Mouse (Mus musculus) layer of hippocampus, adult 8-10 months (tissue): ENCODE results near the gene Tomm7. TPM values are rescaled to one million over a fixed set of nuclear protein-coding genes. Genes with fewer than 3 reads are reported as not detected.
"Not testable (repeated sequence)": the region's sequence is repeated elsewhere in the genome, so short reads cannot be mapped to it uniquely, and the experiment has no call there.

Experiments used
- DNase-seq, 2 experiments: peaks; one replicate each; pipeline ENCODE4 v3.0.0; 2022; ENCODE audit warnings: low spot score in 2 of 2
- total RNA-seq, 4 experiments: library from RNA; stranded (reverse); gene quantifications; 2 replicates each; pipeline ENCODE4 v1.2.4; 2022

Gene Tomm7
- 10 to 100 TPM; 66.5 to 82.1 (median 75.2) TPM for total RNA-seq

DNA sequence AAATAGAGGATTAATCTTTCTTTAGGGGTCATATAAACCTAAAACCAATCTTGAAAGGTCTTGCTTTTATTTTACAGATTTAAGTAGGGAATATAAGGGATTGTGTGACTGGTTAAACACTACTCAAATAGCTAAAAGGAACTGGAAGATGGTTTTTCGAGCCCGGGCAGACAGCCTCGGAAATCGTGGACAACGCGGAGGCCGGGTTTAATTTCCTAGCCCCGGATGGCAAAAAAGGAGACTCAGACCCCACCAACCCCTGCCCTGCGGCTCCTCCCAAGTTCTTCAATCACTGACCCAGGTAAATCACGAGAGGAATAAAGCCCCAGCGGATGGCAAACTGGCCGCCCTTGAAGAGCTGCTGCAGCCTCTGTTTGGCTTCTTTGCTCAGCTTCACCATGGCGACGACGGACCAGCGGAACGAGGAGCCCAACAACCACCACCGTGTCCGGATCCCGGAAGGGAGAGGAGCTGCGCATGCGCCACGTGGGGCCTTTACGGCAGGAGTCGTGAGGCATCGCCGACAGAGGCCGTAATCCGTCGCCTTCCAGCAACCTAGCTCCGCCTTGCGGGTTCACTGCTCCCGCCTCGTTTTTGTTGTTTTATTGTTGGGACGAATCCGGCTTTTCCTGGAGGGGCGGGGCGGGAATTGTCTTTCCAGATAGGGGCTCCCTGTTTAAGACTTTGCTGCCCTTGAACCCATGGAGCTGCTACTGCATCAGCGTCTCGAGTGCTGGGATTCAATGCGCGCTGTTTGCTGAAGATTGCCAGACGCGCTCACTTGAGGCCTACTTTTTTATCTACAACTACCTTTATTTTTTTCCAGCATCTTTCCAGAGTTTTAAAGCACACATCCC is at the start of gene Tomm7:
Tomm7 (minus strand) TSS at position 488 of the 857 bp plus-strand sequence.
- DNase-seq, result peak; percentile 95 to 96

DNA sequence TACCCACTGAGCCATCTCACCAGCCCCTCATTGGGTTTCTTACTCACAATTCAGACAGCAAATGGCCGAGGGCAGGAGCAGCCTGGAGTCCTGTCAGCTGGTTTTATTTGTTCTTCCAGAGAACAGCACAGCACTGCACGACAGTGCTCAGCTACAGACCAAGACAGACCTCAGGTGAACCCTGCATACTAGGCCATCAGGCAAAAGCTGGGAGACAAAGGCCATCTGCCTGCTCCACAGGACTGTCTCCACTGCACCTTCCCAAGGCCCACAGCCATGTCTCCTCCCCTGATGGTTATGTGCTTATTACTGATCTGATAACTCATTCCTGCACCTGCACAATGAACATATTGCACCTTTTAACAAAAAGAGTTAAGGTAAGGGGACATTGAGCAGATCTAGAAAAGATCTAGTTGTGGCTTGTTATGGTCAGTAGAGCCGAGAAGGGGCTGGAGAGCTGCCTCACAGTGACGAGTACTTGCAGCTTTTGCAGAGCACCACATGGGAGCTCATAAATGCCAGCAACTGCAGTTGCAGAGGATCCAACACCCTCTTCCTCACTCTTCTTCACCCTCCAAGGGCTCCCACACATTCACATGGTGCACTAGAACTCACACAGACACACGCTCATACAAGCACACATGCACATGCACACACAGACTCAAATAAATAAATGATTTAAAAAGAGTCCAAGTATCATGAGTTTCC is 49.3 kb upstream of the Tomm7 start:
- no peak for DNase-seq

DNA sequence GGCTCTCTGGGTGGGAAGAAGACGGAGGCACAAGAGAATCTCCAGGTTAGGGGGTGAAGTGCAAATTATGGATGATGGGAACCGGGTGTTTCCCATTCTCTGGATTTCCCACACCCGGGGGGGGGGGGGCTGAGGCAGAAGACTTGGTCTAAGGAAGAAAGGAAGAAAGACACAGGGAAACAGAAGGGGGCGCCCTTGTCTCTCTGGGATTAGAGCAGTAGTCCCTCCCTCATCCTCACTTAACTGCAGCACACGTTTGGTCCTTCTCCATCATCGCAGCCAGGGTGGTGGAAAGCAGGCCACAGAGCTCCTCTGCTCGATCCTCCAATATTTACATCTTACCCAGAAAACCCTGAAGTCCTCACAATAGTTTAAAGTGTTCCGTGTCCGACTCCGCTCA is 46.8 kb upstream of the Tomm7 start:
- DNase-seq, result peak; percentile 28 to 77

DNA sequence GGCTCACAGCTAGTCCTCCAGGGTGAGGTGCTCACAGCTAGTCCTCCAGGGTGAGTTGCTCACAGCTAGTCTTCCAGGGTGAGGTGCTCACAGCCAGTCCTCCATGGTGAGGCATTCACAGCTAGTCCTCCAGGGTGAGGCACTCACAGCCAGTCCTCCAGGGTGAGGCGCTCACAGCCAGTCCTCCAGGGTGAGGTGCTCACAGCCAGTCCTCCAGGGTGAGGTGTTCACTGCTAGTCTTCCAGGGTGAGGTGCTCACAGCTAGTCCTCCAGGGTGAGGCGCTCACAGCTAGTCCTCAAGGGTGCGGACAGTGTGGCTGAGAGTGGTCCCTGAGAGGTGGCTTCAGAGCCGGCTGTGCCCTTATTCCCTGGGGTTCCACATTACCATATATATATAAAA is 45.5 kb upstream of the Tomm7 start:
- no peak for DNase-seq

DNA sequence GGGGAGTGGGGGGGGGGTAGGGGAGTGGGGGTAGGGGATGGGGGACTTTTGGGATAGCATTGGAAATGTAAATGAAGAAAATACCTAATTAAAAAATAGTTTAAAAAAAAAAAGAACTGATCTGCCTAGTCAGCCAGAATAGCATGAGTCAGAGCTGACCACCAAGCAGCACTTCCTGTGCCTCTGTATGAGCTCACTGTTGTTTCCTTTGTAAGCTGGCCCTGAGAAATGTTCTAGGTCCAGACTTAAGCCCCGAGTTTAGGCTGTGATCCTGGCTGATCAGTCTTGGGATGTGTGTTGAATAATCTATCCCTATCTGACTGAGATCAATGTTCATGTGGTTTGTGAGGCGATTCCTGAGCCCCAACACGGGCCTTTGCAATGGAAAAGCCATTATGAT is 43.1 kb upstream of the Tomm7 start:
- no peak for DNase-seq

DNA sequence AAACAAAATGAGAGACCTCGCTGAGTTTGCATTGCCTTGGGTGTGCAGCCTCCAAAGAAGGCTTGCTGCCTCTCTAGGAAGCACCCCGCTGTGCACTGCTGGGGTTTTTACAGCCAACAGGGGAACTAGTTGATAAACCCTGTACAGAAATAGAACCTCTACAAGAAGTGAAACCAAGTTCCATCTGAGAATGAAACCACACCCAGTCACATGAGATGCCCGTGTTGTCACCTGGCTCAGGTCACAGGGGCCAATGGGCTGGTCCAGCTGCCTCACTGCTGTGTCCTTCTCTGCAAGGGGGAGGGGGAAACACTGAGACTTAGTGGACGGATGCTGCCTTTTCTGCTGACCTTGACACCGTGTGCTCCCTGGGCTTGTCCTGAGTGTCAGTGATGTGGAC is 30.5 kb upstream of the Tomm7 start:
- no peak for DNase-seq

DNA sequence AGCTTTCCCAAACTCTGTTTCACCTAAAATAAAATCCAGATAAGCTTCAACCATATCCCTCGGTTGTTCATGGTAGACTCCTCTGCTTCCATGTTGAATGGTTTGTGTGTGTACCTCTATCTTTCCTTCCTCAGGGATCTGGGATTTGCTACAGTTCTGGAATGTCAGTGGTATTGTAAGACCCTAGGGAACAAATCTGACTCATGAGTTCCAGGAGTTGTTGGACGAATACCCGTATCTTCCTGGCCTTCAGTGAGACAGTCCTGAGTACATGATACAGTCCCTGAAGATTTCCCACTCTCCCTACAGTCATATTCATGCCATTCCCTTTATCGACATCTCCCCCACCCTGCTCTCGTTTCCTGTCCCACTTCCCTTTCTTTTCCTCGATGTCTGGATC is 28.6 kb upstream of the Tomm7 start:
- no peak for DNase-seq

DNA sequence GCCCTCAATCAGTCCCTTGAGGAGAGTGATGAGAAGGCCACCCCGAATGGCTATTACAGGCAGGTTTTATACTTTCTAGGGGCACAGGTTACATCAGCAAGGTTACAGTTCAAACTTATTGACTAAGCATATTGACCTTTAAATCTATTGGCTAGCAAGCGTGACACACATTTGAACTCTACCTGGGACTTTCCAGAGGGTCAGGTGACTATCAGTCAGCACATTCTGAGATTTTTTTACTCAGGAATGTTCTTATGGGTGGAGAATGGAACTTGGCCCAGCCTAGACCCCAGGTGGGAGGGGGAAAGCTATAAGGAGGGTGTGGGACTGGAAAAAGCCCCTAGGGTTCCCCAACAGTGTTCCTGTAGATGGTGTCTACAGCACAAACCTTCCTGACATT is 27.4 kb upstream of the Tomm7 start:
- DNase-seq, result not testable (repeated sequence)

DNA sequence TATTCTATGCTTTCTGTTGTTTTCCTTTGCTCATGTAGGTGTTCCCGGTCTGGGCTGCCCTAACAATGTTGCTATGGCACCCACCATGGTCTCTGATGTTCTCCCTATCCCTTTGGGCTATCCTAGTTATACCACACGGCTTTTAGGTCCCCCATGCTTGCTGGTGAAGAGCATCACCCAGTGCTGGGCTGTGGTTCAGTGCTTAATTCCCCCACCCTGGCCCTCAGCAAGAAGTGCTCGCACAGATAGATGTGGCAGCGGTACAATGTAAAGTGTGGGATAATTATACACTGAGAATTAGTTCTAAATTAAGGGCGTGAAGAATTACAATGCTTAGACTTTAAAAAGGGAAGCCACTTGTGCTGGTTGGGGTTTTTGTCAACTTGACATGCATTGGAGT is 22.0 kb upstream of the Tomm7 start:
- no peak for DNase-seq

DNA sequence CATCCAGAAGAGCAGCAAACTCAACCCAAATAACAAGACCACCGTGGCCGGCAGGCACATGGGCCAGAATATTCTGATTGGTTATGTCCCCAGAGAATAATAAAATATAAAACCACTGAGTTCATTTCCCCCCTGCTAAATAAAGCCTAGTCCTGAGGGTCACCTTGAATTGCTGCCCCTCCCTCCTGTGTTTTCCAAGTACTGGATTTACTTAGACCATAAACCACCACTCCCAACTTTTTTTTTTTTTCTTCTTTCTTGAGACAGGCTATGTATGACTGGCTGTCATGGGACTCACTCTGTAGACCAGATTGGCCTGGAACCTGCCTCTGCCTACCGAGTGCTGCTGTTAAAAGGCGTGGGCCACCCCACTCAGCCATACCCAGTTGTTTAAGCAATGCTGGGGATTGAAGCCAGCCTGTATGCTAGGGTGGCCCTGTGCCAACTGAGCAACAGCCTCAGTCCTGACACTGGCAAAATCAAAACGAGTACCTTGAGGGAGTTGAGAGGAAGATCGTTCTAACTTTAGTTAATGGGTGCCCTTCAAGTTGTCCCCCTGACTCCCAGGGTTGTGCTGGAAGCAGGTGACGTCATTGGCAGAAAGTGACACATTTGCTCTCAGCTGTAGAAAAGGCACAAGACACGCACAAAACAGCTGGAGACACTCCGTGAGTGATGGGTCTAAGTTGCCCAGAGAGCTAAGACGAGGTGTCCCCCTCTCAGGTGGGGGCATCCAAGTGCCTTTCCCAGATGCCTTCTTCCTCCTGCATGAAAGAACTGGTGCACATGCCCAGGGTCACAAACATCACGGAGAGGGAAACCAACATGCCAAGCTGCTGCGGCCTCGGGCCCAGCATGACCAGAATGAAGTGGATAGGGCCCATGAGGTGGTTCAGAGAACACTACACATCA is 20.3 kb upstream of the Tomm7 start:
- DNase-seq, result no peak

DNA sequence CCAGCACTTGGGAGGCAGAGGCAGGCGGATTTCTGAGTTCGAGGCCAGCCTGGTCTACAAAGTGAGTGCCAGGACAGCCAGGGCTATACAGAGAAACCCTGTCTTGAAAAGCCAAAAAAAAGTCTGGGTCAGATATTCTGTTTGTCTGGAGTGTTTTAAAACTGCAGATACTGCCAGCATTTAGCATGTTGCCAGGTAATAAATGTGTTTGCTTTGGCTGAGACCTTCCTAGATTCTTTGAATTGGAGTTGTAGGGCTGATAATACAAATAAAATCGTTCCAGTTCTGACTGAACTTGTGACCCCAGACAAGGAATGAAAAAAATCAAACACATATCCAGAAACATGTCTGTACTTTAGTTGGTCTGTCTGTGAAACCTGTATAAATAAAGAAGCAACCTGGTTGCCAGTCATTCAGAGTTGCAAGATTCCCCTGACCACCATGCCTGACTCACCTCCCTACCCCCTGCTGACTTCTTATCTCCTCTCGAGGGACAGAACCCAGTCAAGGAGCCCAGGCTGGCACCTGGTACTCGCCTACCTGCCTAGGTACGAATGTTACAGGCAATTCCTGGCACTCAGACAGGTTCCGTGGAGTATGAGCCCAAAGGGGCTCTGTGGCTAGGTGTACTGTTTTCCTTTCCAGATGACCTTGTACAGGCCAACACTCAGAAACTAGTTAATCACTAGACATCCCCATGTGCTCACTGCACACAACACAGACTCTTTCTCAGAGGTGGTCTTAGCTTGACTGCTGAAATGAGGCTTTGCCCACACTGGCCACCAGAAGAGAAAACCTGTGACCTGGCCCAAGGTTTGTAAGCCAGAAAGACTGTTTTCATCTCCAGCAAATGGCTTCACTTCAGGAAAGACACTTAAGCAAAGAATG is 19.4 kb upstream of the Tomm7 start:
- no peak for DNase-seq

DNA sequence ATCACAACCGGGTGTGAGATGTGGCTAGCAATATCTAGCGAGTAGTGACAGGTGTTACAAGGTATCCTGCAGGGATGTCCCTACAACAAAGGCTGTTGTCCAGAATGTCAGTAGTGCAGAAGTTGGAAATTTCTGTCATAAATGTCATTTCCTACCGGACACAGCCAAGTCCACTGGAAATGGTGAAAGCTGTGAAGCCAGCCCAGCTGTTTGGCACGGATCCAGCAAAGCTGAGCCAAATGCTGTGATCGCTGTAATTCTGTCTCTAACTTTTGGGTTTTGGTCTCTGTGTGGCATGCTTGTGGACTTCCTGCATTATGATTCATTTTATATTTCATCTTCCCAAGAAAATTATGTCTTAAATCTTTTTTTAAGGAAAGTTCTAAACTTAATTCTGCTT is 18.3 kb upstream of the Tomm7 start:
- no peak for DNase-seq

DNA sequence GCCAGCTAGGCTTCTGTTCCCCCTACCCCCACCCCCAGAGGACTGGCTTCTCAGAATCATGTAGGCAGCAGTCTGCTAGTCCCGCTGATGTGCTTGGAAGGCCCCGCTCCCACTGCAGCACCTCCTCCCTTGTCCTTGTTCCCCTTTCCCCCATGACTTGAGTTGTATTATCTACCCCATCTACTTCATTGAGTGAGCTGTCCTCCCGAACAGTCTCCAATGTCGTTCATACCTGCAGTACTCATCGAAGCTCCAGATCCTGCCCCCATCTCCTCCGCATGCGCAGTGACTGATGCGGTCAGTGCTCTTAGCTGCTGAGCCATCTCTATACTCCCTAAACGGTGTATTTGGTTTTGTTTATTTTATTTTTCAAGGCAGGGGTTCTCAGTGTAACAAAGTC is 17.8 kb upstream of the Tomm7 start:
- DNase-seq, result no peak

DNA sequence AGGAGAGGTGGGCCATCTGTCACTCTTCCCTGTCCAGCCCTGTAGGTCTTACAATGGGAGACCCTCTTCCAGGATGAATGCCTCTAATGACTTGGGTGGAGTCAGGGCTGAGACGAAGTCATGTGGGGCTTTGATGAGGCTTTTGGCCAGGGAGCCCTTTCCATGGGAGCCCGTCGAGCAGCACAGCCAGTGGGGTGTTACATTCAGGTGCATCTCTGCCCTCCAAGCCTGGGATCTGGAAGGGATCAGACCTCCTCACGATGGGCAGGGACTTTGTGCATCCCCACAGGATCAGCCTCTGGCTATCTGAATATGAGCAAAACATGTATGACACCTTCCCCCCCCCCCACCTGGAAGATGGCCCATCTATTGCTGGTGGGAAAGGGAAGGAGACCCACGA is 15.9 kb upstream of the Tomm7 start:
- DNase-seq, result no peak

DNA sequence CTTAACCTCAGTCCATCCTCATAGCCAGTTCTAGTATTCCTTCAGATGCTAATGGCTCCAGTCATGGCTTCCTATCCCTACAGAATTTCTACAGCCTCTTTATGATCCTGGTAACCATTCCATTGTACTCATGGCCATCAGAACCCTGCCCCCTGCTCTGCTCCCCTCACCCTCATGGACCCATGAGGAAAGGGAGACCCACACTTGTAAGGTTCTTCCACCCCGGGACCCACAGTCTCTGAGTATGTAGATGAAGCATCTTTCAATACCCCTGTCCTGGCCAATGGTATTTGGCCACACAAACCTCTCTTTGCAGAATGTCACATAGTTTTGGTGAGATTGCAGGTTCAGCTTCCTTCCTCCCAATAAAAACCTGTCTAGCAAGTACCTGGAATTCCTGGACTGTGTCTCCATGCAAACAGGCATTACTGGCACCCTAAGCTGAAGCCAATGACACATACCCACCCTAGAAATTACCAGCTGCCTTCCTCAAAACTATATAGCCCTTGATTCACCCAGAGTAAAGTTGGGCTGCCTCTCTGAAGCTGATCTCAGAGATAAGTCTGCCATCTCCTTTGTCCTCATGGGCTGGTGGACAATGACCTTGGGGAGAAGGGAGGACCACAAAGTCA is 15.2 kb upstream of the Tomm7 start:
- DNase-seq, result no peak

DNA sequence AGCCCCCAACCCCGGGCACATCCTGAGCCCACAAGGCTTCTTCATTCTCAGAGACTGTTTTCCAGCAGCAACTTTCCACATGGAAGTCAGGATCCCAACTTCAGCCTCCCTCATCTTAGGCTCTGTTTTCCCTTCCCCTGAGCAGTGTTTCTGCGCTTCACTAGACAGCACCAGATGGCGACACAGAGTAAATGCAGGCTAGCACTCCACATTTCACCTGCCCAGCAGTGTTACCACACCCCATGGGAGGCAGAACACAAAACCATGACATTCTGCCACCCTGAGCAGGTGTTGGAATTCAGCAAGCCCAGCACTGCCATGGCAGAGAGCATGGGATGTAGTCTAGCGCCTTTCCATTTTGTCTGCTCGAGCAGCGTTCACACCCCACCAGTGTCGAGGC is 14.7 kb upstream of the Tomm7 start:
- no peak for DNase-seq

DNA sequence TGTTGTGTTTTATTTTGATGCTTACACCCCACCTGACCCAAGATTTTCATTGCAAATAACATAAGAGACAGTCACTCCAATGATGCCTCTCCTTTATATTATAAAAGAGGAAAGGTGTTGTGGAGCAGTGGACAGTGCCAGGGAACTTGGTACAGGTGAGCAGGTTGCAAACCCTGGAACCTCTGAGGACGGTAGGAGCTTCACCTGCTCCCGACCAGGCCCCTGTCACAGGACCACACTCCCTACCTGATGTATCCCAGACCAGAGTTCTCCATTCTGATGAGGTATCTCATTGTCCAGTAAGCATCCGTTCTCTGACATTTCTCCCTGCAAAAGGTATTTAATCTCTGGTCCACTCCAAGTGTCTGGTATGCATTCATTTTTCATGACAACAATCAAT is 14.0 kb upstream of the Tomm7 start:
- no peak for DNase-seq

DNA sequence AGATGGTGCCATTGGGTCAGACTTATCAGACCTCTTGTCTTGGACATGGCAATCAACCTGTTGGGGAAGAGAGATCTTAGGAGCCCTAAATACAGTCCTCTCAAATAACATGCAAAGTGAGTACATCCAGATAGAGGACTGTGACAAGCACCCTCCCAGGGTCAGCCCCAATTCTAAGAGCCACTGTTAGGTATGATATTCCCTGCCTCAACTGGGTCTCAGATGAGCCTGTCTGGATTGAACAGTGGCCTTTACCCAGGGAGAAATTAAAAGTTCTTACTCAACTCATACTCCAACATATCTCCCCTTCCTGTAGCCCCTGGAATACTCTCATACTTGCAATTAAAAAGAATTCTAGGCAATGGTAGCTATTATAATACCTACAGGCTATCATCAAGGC is 13.2 kb upstream of the Tomm7 start:
- no peak for DNase-seq

DNA sequence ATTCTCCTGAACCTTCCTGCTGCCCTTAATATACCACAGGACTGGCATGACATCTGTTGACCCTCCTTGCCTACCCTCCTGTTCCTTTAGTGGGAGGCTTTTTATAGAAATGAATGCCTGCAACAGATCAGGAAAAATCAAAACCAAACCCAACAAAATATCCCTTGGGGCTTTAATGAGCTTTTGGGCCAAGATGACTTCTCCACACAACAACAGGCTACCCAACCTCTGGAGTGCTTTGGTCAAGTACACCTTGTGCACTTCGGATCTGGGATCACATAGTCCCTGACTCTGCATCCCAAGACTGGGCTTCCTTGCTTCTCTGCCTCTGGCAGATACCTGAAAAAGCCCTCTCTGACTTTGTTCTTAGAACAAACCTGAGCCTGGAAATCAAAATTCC is 12.2 kb upstream of the Tomm7 start:
- DNase-seq, result no peak

DNA sequence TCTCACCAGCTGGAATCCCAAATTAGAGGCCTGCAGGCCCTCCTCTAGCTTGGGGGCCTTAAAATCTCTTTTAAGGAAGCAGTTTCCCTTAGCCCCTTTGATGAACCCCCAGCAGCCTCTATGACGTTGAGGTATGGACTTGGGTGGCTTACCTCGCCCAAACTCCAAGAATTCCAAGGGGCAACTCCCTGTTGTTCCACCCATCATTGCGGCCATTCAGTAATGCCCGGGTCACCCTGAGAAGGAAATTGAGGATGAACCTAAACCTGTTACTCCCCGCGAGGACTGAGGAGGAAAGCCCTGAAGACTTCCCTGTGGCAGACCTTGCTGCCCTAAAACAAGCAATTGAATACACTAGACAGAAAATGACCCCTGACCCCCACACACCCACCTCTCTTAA is 11.5 kb upstream of the Tomm7 start:
- no peak for DNase-seq
